Mouse (Mus musculus): Measurements from ENCODE around the gene Napa.

Napa gene

GRCm38 (mm10) chr7:16132161-16132581 is 33.9 kb downstream of the Napa start:
- DNase-seq (ENCODE audit: low spot score) = peak; percentile 36

- DNase-seq (ENCODE audit: low spot score) = no peak
Measured at GRCm38 (mm10) chr7:16132926-16133325, 34.7 kb downstream of the Napa start.

- no peak for DNase-seq (ENCODE audit: low spot score)
Measured at GRCm38 (mm10) chr7:16133691-16134090, 35.4 kb downstream of the Napa start.

- DNase-seq (ENCODE audit: low spot score) = no peak
Measured at GRCm38 (mm10) chr7:16134951-16135392, 36.7 kb downstream of the Napa start.

- DNase-seq (ENCODE audit: low spot score) = peak; percentile 64
Measured at GRCm38 (mm10) chr7:16146489-16147410, 48.5 kb downstream of the Napa start.

GRCm38 (mm10) chr7:16147643-16148042 is 49.4 kb downstream of the Napa start:
- peak; percentile 42 for DNase-seq (ENCODE audit: low spot score)

- DNase-seq (ENCODE audit: low spot score) = peak; percentile 27
Measured at GRCm38 (mm10) chr7:16149241-16149640, 51.0 kb downstream of the Napa start.

GRCm38 (mm10) chr7:16150191-16151145 is 52.2 kb downstream of the Napa start:
- no peak for DNase-seq (ENCODE audit: low spot score)

- peak; percentile 74 for DNase-seq (ENCODE audit: low spot score)
Measured at GRCm38 (mm10) chr7:16153522-16153921, 55.3 kb downstream of the Napa start.

- no peak for DNase-seq (ENCODE audit: low spot score)
Measured at GRCm38 (mm10) chr7:16155132-16155872, 57.0 kb downstream of the Napa start.

GRCm38 (mm10) chr7:16156105-16156714 is 58.0 kb downstream of the Napa start:
- no peak for DNase-seq (ENCODE audit: low spot score)

- no peak for DNase-seq (ENCODE audit: low spot score)
Measured at GRCm38 (mm10) chr7:16158735-16159134, 60.5 kb downstream of the Napa start.

GRCm38 (mm10) chr7:16160702-16161101 is 62.4 kb downstream of the Napa start:
- no peak for DNase-seq (ENCODE audit: low spot score)

- DNase-seq (ENCODE audit: low spot score) = no peak
Measured at GRCm38 (mm10) chr7:16161302-16161701, 63.0 kb downstream of the Napa start.

- DNase-seq (ENCODE audit: low spot score) = no peak
Measured at GRCm38 (mm10) chr7:16162036-16162435, 63.8 kb downstream of the Napa start.
